Mouse (Mus musculus) frontal cortex, adult (tissue): Measurements from ENCODE around the gene Hist1h2ap.
"Not testable (repeated sequence)": the region's sequence is repeated elsewhere in the genome, so short reads cannot be mapped to it uniquely, and the experiment has no call there.

Experiments used
- ATAC-seq: cut with Nextera tagmentation; 2 replicates; pipeline ENCODE4 v1.9.2; 2017; ENCODE audit warnings: mild to moderate bottlenecking, moderate library complexity, mixed read lengths; ENCODE audit not compliant: low TSS enrichment

Hist1h2ap gene

DNA sequence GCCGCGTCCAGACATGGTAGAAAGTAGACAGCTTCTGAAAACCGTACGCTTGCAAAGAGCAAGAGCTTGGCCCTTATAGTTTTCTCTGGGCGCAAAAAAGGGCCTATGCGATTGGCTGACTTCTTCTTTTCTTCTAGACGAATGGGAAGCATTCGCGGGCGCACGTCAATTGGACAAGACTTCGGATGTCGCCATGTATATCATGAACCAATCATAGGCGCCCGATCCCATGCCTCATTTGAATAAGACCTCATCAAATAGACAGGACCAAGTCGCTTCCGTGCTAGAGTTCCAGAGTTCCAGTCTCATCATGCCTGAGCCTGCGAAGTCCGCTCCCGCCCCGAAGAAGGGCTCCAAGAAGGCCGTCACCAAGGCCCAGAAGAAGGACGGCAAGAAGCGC, at the start of gene Hist1h2ap, which contains the start of gene Hist1h2br:
TSS of gene Hist1h2ap (minus strand) at position 47 of the 400 bp plus-strand sequence.
TSS of gene Hist1h2br (plus strand) at position 283 of the 400 bp plus-strand sequence.
- ATAC-seq: peak; percentile 99

DNA sequence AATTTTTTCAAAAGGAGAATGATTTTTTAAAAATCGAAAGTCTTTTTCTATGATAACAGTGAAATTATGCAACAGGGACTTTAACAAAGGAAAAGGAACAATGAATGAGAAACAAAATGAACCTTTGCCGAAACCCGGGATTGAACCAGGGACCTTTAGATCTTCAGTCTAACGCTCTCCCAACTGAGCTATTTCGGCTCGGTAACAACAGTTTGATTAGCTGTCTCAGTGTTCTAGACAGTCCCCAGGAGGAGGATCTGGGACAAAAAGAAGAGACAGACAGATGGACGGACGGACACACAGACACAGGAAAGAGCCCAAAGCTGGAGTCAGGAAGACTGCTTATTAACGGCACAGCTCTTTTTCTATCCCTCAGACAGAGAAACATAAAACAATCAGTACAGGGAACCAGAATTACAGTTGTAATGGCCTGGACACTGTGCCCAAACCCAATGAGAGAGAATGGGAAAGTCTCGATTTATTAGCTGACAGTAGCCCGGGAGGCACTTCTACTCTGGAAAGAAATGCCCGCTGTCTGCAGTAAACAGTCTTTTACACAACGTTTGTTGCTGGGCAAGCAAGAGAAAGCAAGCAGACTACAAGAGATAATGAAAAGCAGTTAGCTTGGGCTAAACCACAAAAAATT, 49.6 kb upstream of the Hist1h2ap start:
- peak; percentile 82 for ATAC-seq

DNA sequence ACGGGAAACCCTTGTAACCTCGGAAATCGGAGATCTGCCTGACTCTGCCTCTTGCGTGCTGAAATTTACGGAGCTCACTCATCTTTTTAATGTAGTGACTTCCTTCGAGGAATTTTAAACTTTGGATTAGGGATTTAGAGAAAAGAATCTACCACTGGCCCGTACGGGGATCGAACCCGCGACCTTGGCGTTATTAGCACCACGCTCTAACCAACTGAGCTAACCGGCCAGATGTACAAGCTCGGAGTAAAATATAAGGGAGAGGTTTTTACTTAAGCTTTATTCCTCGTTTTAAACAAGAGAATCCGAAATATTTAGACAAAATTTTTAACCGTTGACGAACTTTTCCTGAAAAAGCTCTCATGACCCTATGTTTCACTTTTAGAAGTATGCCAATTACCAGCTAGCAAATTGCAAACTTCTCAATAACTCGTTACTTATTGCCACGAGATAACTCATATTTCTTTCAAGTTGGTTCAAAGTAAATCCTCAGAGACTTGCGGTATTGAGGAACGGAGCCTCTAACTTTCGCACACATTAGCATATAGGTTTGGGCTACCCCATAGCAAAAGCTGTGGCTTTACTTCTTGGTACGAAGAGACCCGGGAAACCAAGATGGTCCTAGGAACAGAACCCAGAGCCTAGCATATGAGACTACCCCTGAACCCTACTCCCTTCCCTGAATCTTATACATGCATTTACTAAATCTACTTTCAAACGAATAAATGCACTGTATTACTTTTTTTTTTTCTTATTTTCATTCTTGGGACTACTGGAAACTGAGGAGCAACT, 48.8 kb upstream of the Hist1h2ap start:
- ATAC-seq: peak; percentile 47

DNA sequence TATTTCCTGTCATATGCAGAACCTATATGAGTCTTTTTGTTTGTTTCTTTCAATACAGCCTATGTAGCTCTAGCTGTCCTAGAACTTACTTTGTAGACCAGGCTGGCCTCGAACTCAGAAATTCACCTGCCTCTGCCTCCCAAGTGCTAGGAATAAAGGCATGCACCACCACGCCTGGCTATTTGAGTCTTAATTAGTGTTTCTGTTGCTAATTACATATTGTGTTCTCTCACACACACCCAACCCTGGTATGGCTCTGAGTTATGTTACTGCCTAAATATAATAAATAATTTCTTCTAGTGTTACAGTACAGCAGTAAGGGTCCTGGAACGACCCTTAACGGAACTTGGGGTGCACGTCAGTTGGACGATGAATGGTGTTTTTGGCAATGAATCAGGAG, 47.4 kb upstream of the Hist1h2ap start:
- no peak for ATAC-seq

DNA sequence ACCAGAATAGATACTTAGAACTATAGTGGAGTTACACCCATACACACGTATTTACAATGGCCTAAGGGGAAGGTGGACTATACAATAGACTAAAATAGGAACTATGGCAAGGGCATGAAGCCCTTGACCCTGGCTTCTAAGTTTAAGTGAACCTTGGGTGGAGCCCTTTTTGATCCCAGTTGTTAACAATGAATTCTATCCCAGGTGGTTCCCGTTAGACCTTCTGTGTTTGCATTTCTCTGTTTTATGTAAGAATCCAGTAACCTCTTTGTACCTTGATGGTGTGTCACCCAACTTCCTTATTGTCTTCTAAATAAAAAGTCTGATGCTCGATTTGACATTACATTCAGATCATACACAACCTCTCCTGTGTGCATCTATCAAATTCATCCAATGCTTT, 32.2 kb upstream of the Hist1h2ap start:
- ATAC-seq: not testable (repeated sequence)

DNA sequence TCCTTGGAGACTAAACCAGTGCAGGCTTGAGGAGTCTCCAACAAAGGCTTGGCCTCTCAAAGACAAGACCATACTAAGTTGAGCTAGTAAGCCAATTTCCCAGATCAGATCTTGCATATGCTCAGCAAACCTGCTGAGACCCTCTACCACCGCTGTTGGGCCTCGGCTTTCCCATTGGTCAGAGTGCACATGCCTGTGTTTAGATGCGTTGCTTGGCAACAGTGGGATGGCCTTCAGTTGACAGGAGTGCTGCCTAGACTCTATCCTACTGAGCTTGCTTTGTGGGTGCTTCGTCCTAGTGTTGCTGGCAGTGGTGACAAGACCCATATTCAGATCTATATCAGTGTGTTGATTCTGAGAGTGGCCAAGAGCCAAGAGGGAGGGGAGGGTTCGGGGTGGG, 28.3 kb upstream of the Hist1h2ap start:
- no peak for ATAC-seq

DNA sequence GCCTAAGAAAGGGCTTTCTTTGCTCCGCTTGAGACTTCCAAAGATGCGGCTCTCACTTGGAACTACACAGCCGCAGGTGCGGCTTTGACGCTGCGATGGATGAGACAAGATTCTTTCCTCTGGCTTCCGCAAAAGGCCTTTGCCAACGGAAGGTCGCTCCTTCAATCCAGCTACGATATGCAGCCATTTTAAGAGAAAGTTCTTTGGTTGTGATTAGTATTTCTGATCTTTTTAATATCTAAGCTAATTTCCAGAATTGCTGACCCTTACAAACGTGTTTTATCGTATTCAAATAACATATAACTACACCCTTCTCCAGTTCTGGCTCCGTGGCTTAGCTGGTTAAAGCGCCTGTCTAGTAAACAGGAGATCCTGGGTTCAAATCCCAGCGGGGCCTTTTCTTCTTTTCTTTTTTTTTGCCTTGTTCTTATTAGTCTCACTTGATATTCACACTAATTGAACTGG, 22.4 kb upstream of the Hist1h2ap start:
- ATAC-seq: peak; percentile 88

DNA sequence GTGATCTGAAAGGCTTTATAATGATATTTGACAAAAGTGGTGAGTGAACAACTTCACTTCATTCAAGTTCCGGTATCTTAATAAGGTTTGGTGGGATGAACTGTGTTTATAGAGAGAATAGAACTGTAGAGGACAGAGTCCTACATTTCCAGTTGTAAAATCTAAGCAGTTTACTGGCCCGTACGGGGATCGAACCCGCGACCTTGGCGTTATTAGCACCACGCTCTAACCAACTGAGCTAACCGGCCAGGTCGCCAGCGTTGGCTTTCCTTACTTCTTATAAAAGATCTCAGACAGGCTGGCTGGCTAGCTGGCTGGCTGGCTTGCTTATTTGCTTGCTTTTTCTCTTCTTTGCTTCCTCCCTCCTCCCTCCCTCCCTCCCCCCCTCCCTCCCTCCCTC, 21.8 kb upstream of the Hist1h2ap start:
- ATAC-seq: peak; percentile 74; the same call in 1 of the 2 replicates

DNA sequence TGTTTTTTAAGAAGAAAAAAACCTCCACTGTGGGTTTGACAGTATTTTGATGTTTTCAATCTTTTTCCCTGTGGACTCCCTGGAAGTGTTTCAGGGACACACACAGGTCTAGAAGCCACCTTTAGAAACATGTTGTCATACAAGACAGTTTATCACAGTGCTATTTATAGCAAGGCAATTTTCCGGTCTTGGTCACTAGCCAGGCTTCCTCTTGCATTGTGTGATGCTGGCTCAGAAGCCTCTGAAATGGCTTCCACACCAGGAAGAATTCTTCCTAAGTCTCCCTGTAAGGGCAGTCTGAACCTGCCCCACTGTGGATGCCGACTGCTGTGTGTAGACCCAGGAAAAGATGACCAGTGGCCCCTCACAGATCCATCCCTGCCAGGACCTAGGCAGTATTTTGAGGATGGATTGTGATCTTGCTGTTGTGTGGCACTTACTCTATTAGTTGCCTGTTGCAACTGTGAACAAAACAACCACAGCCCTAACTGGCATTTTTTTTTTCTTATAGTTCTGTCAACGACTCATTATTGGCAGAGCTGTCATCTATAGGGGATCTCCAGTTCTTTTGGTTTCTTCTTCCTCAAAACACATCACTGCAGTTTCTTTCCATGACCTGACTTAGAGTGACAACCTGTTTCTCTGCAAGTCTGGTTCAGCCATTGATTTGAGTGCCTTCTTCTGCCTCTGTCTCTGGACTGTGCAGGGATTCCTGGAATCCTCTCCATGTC, 19.1 kb upstream of the Hist1h2ap start:
- no peak for ATAC-seq

DNA sequence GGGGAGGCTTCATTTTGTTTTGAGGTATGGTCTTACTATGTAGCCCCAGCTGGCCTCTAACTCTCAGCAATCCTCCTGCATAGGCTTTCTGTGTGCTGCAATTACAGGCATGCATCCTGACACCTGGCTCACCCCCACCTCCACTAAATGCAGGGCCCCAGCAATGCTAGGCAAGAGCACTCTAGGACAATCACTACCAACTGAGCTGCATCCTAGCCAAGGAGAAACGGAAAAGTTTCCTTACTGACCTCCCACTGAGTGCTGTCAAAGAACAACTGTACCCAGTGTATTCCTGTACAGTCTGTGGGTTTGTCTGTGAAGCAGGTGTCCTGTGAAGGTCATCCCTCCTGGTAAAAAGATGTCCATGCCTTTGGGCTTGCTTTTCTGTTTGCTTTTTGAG, 17.4 kb upstream of the Hist1h2ap start:
- not testable (repeated sequence) for ATAC-seq

DNA sequence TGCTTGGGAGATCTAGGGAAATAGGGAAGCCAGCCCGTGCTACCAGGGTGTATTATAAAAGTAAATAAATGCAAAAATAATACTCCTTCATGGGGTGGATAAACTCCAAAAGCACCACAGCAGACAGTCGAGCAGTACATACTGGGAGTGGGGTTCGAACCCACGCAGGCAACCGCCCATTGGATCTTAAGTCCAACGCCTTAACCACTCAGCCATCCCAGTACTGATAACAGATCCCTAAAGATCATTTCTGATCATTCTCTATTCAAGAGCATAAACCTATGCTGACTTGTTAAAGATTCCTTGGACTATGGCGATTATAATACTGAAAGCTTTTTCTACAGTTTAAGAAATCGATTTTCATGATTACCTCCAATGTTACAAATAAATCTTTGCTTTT, 14.6 kb upstream of the Hist1h2ap start:
- ATAC-seq: no peak

DNA sequence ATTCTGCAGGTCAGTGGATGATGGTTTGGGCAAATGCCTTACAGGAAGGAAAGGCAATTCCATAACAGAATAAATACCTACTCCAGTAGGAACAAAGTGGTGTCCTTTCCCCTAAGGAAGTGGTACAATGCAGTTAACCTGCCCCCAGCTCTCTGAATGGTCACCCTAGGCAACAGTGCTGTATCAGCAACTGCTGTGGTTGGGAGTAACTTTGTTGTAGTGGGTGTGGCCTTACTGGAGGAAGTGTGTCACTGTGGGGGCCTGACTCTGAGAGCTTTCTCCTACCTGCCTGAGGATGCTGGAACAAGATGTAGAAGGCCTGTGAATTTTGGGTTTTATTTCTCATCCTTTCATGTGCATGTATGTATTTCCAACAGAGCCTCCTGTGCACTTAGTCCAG, 13.0 kb upstream of the Hist1h2ap start:
- ATAC-seq: not testable (repeated sequence)

DNA sequence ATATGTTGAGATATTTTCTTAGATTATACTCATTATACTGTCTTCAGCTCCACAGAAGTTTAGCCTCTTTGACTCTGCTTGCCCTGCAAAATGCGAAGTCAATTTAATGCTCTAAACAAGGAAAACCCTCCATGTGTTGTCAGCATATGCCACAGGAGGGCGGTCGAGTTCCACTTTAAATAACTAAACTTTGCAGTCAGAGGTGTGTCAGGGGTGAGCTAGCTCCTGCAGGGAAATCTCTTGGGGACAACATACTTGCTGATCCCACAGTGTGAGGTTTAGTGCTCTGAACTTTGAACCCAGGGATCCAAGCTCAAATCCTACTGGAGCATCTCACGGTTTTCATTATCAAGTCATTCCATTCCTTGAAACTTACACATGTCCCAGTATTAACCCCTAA, 7.2 kb upstream of the Hist1h2ap start:
- peak; percentile 85 for ATAC-seq

DNA sequence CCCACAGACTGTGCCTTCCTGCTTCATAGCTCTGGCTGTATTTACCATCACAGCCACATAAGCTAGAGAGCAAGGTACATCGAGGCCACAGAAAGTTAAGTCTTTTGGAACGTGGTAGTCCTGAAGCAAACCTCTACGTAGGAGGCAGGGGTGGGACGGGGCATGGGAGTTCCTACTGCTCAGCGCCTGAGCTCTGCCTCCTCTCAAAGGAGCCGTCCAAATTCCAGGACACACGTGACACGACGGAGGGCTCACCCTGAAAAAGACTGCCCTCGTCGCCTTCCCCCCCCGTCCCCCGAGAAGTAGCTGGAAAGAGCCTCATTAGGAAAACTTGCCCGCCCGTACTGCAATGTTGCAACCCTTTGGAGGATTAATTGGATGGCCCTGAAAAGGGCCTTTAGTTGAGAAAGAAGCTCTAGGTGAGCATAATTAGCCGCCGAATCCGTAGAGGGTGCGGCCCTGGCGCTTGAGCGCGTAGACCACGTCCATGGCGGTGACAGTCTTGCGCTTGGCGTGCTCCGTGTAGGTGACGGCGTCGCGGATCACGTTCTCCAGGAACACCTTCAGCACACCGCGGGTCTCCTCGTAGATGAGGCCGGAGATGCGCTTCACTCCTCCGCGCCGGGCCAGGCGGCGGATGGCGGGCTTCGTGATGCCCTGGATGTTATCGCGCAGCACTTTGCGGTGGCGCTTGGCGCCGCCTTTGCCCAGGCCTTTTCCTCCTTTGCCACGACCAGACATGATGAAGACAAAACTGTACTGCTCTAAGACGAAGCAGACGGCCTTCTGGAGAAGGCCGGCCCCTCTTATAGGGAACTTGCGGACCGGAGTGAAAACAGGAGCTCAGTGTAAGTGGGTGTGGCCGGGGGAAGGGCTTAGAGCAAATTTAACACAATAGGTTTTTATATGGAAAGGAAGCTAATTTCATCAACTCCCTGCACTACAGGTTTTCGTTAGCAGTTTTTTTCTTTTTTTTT, 1.6 kb downstream of the Hist1h2ap start, which contains the start of gene Hist1h4n:
TSS of gene Hist1h4n (minus strand) at position 779 of the 977 bp plus-strand sequence.
- peak; percentile 79 for ATAC-seq

DNA sequence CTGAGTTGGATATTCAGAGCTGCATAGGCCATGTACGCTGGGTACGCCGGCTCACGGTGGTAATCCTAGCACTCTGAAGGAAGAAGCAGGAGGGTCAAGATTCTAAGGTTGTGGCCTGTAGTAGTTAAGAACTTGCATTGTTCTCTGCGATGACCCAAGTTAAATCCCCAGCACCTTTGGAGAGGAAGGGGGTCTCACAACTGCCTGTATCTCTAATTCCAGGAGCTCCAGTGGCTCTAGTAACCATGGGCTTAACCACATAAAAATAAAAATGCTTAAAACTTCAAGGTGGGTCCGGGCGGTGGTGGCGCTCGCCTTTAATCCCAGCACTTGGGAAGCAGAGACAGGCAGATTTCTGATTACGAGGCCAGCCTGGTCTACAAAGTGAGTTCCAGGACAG, 3.0 kb downstream of the Hist1h2ap start:
- no peak for ATAC-seq

DNA sequence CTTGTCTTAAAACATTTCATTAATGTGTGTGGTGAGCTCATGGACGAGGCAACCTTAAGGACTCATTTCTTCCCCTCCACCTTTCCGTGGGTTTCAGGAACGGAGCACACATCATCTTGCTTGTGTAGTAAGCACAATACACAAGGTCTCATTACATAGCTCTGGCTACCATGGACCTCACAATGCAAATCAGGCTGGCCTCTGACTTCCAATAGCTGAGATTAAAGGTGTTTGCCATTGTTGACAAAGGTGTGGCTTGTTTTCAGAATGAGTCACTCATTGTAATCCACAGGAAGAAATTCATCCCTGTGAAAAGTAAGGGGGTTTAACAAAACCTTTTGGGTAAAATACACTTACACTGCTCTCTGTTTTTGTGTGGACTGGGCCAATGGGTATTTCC, 4.8 kb downstream of the Hist1h2ap start:
- ATAC-seq: no peak

DNA sequence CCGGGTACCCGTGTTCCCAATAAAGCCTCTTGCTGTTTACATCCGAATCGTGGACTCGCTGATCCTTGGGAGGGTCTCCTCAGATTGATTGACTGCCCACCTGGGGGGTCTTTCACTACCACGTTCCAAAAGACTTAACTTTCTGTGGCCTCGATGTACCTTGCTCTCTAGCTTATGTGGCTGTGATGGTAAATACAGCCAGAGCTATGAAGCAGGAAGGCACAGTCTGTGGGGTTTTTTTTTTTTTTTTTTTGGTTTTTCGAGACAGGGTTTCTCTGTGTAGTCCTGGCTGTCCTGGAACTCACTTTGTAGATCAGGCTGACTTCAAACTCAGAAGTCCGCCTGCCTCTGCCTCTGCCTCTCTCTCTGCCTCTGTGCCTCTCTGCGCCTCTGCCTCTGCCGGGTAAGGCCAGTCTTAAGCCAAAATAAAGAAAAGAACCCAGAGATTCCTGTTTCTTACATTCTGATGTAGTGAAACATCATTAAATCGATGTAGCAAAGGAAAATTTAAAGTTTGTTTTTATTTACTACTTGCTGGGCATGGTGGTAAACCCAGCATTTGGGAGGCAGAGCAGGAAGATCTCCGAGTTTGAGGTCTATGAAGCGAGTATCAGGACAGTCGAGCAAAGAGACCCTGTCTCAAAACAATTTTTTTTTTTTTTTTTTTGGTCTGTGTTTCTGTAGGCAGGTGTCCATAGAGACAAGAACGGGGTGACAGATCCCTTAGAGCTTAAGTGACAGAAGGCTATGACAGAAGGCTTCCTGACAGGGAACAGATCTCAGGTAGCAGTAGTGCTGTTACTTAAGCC, 13.0 kb downstream of the Hist1h2ap start:
- not testable (repeated sequence) for ATAC-seq

DNA sequence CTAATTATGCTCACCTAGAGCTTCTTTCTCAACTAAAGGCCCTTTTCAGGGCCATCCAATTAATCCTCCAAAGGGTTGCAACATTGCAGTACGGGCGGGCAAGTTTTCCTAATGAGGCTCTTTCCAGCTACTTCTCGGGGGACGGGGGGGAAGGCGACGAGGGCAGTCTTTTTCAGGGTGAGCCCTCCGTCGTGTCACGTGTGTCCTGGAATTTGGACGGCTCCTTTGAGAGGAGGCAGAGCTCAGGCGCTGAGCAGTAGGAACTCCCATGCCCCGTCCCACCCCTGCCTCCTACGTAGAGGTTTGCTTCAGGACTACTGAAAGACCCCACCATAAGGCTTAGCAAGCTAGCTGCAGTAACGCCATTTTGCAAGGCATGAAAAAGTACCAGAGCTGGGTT, 21.2 kb downstream of the Hist1h2ap start:
- peak; percentile 47 for ATAC-seq

DNA sequence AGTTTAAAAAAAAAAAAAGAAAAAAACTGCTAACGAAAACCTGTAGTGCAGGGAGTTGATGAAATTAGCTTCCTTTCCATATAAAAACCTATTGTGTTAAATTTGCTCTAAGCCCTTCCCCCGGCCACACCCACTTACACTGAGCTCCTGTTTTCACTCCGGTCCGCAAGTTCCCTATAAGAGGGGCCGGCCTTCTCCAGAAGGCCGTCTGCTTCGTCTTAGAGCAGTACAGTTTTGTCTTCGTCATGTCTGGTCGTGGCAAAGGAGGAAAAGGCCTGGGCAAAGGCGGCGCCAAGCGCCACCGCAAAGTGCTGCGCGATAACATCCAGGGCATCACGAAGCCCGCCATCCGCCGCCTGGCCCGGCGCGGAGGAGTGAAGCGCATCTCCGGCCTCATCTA, 21.8 kb downstream of the Hist1h2ap start, which contains the start of gene Hist1h4m:
TSS of gene Hist1h4m (plus strand) at position 208 of the 400 bp plus-strand sequence.
- ATAC-seq: peak; percentile 71

DNA sequence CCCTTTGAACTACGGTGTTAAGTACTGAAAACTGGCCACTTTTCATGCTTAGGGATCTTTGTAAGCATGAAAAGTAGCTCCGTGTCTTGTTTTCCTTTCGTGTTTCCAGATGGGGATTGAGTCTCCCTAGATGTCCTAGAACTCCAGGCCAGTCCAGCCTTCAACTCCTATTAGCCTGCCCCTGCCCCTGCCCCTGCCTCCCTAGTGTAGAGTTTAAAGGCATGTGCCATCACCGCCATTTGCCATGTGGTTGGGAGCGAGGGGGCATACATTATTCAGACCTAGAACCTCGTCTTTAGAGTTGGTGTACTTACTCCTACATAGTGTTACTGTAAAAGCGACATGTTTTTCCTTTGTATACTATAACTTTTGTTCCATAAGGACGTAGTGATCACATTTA, 22.2 kb downstream of the Hist1h2ap start:
- peak; percentile 29 for ATAC-seq
